Mouse (Mus musculus) adrenal gland, adult 18-20 months (tissue): Measurements from ENCODE around the gene Sapcd1. TPM values are rescaled to one million over a fixed set of nuclear protein-coding genes. Genes with fewer than 3 reads are reported as not detected.
"Not testable (repeated sequence)": the region's sequence is repeated elsewhere in the genome, so short reads cannot be mapped to it uniquely, and the experiment has no call there.

Source experiments
- DNase-seq, 2 experiments: peaks; one replicate each; pipeline ENCODE4 v3.0.0; 2021 to 2022; ENCODE audit warnings: low spot score in 2 of 2
- total RNA-seq, 2 experiments: library from RNA; stranded (reverse); gene quantifications; 1 replicate in 1 of 2; 2 replicates in 1 of 2; pipeline ENCODE4 v1.2.3; 2021

Gene Sapcd1
- total RNA-seq, 2 experiments from 2014 or later = 0.51 TPM; not detected in 1

DNA sequence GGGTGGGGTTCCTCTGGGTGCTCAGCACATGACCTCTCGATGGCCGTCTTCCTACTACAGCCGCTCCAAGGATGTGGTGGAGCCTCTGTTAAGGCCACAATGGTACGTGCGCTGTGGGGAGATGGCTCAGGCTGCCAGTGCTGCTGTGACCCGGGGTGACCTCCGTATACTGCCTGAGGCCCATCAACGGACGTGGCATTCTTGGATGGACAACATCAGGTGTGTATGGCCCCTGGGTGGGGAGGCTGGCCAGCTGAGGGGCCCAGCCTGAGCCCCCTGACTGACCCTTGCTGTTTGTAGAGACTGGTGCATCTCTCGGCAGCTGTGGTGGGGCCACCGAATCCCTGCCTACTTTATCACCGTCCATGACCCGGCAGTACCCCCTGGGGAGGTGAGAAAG, 15.4 kb downstream of the Sapcd1 start:
- no peak for DNase-seq

DNA sequence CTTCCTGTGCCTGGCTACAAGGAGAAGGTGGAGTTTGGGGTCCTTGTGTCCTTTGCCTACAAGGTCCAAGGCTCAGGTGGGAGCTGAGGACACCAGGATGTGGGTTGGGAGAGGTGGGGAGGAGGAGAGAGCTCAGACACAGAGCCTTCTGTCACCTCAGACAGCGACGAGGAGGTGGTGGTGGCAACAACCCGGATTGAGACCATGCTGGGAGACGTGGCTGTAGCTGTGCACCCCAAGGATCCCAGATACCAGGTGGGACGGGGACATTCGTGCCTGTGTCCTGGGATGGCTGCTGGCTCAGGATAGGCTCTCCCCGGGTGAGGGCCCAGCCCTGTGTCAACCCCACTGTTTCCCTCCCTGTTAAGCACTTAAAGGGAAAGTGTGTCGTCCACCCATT, 16.4 kb downstream of the Sapcd1 start:
- no peak for DNase-seq

DNA sequence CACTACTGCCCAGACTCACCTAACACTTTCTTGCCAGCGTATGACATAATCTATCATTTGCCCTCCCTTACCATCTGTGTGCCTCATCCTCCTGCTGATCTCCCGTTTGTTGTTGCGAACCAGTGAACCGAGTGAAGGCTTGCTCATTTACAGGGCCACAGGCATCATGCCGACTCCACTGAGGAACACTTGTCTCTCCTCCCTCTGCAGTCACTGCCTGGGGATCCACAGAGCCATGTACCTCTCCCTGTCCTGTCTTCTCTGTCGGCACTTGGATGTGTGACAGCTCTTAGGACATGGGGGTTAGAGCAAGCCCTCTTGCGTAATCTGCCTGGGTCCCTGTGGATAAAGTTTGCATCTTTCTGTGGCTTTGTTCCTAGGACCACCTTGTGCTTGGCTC, 18.2 kb downstream of the Sapcd1 start:
- DNase-seq = no peak

DNA sequence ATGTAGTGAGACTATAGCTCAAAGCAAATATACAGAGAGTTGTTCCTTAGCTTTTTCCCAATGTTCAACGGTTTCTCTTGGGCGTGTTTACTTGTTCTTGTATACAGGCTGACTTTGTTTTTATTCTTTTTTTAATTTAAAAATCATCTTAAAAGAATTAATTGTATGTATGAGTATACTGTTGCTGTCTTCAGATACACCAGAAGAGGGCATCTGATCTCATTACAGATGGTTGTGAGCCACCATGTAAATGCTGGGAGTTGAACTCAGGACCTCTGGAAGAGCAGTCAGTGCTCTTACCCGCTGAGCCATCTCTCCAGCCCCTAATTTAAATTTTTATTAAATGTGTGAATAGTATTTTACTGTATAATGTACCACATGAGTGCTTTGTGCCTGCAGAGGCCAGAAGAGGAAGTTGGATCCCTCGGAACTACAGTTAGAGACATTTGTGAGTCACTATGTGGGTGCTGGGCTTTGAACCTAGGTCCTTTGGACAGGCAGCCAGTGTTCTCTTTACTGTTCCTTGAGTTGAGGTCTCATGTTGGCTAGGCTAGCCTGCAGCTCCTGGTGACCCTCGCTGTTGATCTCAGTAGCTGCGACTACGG, 20.3 kb downstream of the Sapcd1 start:
- DNase-seq = no peak

DNA sequence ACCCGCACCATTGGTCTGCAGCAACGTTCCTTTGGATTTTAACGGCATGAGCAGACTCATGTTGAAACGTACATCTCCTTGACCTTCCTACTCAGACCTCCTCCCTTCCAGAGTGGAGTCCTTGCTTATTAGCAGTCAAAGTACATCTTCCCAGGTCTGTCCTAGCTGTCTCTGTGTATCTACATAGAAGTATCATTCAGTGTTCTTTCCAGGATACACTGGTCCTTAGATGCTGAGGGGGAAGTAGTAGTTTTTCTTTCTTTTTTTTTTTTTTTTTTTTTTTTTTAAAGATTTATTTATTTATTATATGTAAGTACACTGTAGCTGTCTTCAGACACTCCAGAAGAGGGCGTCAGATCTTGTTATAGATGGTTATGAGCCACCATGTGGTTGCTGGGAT, 21.9 kb downstream of the Sapcd1 start:
- not testable (repeated sequence) for DNase-seq

DNA sequence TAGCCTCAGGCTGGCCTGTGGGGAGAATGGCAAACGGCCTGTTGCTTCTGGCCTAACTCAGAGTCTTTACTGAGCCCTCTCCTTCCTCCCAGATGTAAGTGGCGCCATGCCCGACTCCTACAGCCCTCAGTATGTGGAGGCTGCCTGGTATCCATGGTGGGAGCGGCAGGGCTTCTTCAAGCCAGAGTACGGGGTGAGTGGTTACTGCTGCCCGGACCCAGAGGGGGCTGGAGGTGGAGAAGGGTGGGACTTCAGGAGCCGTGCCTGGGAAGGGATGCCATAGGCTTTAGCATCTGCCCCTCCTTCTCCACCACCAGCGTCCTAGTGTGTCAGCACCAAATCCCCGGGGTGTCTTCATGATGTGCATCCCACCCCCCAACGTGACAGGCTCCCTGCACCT, 22.7 kb downstream of the Sapcd1 start:
- no peak for DNase-seq

DNA sequence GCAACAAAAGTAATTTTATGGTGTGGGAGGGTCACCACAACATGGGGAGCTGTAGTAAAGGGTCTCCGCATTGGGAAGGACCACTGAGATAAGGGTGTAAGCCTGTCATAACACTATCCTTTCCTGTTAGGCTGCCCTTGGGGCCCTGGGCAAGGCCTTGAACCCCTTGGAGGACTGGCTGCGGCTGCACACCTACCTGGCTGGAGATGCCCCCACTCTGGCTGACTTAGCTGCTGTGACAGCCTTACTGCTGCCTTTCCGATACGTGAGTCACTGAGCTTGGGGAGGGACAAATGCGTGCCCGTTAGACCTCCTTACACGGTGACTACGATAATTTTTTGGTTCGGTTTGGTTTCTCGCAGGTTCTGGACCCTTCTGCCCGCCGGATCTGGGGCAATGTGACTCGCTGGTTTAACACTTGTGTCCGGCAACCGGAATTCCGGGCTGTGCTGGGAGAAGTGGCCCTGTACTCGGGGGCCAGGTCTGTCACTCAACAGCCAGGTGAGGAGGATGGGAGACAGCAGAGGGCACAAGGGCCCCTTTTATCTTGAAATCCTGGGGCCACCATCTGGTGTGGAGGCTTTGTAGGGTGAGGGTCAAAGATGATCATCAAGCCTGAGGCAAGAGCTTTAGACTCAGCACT, 23.6 kb downstream of the Sapcd1 start:
- DNase-seq = no peak

DNA sequence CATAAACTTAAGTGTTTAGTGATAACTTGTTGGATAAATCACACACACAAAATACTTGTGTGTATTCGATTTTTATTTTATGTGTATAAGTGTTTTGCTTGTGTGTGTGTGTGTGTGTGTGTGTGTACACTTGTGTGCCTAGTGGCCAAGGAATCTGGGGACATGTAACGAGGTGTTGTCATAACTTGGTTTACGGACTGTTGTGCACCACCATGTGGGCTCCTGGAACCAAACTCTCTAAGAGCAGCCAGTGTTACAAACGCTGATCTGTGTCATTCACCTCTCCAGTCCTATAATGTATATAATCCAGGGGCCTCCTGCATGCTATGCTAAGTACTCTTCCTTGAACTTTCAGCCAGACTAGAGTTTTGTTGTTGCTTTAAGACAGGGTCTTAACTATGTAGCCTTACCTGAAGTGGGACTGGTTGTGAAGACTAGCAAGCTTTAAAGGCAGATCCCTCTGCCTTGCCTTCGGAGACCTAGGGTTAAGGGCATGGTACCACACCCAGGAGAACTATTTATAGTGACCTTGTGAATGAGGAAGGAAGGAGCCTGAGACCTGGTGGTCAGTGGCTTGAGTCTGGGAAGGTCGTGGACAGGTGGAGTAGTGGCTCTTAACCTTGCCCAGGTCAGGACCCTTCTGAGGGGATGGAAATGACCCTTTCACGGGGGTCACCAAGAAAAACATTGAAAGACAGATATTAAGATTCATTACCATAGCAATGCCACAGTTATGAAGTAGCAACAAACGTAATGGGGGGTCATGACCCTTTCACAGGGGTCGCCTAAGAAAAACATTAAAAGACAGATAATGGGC, 24.6 kb downstream of the Sapcd1 start:
- DNase-seq = no peak

DNA sequence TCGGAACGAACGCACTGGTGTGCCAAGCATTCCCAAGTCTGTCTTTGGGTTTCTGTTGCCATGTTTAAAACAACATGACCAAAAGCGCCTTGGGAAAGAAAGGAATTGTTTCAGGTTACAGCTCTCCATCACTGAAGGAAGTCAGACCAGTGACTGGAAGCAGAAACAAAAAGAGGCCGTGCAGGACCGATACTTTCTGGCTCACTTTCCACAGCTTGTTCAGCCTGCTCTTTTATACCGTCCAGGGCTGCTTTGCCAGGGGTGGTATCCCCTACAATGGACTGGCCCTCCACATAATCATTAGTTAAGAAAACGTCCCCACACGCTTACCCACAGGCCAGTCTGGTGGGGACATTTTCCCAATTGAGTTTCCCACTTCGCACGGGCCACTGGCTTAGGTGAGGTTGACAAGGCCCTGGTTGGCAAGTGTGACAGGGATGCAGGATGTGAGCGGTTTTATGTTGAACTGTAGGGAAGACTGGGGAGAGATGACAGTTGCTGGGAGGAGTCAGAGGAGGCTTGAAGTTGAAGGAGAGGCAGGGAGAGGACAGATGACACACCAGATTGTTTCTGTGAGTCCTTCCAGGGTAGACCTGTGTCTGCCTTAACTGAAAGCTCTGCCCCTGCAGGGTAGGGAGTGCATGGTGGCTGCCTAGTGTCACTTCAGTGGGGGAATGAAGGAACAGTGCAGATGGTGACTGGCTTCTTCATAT, 25.5 kb downstream of the Sapcd1 start:
- no peak for DNase-seq

DNA sequence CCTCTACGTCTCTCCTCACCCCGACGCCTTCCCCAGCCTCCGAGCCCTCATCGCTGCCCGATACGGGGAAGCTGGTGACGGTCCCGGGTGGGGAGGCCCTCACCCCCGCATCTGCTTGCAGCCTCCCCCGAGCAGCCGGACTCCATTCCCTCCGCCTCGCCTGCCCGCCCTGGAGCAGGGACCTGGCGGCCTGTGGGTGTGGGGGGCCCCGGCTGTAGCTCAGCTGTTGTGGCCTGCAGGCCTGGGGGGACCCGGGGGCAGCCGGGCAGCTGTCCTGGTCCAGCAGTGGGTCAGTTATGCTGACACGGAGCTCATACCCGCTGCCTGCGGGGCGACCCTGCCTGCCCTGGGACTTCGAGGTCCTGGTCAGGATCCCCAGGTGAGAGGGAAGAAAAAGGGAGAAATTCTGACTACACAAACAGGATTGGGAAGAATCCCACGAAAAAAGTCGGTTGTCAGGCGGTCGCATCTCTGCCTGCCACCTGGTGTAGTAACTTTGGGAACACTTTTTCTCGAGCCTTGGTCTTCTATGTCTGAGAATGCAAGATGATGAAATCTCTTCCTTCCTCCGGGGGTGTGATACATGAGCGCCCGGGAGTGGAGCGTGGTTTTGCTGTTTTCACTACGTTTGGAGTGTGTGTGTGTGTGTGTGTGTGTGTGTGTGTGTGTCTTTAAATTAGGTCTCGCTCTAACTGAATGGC, 26.2 kb downstream of the Sapcd1 start:
- peak in 1 of 2 experiments; percentile 43 for DNase-seq

DNA sequence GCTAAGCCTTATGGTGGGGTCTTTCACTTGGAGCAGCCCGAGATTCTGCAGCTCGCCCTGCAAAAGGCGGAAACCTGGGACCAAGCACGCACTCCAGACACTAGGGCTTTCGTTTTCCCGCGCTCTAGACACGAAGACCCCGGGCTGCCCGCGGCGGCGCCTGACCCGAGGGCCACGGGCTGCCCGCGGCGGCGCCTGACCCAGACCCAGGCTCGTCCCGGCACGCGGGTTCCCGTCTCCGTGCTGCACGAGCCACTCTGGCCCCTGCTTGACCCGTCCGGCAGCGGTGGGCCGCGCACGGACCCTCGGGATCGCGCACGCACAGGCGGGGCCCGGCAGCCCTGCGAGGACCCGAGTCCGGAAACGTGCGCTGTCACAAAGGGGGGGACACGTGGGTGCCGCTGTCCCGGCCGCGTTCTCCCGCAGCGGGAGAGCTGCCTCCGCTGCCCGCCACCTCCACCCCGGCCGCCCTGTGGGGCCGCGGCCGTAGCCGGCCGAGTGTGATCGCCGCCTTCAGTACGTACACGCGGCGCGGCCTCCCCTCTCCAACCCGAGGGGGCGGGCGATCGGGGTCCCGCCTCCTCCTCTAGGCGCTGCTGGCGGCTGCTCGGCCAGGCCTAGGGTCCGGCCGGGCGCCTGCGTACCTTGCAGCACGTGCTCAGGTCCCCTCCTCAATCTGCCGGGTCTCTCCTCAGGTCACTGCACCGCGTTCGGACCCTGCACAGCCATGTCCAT, 26.9 kb downstream of the Sapcd1 start, which contains the start of gene Vars:
Gene Vars, plus strand, starts transcription at position 271 of the 735 bp plus-strand sequence.
- DNase-seq = peak; percentile 89

DNA sequence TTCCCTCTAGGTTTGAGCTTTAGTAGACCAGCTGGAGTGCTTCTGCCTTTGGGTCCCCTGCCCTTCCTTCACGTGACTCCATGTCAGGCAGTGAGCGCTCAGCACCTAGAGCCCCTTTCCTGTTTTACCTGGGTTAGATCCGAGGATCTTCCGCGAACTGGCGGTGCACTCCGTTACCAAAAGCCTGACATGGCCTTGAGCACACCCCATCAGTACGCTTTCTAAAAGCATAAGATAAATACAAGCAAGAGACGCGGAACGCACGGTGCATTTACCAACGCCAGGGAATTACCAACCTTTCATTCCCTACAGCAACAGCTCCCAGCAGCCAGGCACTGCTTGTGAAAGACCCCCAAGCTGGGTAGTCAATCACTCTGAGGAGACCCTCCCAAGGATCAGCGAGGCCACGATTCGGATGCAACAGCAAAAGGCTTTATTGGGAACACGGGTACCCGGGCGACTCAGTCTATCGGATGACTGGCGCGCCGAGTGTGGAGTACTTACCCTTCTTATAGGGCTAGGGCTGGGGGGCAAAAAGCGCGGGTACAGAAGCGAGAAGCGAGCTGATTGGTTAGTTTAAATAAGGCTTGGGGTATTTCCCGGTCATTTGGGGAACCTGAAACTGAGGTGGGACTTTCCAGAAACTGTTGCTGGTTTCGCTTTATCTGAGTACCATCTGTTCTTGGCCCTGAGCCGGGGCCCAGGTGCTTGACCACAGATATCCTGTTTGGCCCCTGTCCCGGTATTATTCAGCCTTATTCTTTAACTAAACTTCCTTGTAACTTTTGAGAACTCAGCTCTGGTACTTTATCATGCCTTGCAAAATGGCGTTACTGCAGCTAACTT, 27.7 kb downstream of the Sapcd1 start:
- DNase-seq = not testable (repeated sequence)

DNA sequence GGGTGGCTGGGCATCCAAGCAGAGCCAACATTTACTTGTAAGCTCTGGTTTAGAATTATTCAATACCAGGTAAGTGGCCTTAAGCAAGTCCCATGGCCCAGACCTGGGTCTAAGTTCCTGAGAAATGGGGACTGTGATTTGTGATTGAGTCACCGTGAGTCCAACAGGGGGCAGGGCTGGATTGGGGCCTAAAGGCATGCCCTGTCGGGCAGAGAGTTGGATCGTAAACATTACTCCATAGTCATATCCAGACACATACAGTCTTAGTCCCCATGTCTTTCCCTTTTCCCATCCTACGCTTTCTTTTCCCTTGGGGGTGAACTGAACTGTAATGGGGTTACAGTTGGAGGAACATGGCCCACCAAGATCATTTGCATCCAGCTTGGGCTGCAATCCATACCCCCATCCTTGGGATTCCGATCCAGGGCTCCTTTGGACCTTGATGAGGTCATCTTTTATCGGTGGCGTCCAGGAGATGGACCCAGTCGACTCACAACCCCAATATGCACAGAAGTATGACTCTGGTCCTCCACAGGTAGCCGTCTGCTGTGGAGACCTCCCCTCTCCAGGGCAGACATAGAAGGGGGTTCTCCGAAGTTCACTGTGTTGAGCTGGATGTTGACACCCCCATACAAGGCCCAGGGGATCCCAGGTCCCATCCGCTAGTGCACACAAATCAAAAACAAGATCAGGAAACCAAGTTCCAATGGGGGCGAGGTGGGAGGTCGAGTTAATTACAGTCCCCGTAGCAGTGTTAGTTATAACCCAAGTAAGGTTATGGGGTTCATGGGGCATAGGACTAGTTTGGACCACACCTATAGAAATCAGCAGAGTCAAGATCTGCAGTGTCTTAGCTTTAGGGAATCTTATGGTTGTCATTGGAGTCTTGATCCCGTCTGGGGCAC, 29.0 kb downstream of the Sapcd1 start:
- DNase-seq = no peak

DNA sequence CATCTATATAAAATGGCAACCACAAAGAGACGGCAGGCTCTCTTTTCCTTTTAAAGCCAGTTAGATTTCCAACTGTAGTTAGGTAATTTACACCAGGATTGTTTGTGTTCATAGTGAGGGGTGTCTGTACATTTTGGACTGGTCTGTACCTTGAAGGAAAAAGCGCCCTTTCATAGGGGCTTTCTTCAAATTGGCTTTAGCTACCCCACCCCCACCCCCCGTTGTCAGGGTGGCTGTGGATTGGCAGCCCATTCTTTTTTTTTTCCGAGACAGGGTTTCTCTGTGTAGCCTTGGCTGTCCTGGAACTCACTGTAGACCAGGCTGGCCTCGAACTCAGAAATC, 30.7 kb downstream of the Sapcd1 start:
- no peak for DNase-seq

DNA sequence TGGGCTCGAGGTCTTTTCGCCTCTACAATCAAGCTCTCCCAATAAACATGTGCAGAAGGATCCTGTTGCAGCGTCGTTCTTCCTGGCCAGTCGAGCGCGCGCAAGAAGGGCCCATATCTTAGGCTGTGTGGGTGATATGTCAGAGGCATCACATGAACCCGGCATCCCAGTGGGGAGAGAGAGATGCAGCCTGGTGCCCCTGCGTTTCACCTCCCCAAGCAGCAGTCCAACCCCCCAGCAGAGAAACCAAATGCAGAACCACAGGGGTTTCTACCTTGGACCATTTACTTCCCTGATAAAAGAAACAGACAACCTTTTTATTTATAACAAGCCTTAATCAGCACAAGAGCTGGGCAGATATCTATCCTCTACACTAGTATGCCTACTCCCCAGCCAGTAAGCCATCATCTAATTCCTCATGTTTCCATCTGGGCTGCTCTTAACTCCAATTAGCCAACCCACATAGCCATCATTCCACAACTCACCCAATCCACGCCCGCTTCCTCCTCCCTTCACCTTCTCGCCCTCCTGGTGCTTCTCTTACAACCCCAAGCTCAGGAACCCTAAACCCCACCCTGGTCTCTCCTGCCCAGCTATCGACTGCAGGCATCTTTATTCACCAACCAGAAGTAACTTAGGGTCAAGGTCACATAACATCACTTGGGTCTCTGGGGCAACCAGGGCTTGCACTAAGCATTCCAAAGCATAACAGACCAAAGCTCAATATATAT, 31.2 kb downstream of the Sapcd1 start:
- no peak for DNase-seq

DNA sequence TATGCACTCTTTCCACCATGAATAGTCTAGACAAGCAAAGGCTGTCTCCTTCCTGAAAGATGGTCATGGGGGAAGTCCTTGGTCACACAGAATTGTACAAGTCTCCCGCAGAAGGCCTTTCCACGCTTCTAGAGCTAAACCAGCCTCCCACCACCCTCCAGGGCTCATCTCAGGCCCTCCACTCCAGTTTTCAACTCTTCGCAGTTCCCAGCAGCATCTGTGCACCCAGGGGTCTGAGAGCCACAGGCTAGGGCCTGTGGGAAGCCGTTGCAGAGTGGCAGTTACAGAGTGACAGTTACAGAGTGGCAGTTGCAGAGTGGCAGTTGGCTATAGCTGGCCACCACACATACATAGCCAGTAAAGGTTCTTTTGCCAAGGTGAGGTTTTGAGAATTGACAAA, 31.9 kb downstream of the Sapcd1 start:
- not testable (repeated sequence) for DNase-seq

DNA sequence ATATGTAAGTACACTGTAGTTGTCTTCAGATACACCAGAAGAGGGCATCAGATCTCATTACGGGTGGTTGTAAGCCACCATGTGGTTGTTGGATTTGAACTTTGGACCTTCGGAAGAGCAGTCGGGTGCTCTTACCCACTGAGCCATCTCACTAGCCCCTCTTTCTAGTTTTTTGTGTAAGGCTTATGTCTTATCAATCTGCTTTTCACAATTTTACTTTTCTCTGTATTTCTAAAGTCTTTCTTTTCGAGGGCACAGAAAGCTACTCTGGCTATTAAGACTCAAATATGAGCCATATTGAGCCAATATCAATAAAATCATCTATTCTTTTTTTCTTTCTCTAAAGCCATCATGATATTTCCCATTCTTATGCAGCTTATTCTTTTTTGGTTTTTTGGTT, 32.6 kb downstream of the Sapcd1 start:
- not testable (repeated sequence) for DNase-seq

DNA sequence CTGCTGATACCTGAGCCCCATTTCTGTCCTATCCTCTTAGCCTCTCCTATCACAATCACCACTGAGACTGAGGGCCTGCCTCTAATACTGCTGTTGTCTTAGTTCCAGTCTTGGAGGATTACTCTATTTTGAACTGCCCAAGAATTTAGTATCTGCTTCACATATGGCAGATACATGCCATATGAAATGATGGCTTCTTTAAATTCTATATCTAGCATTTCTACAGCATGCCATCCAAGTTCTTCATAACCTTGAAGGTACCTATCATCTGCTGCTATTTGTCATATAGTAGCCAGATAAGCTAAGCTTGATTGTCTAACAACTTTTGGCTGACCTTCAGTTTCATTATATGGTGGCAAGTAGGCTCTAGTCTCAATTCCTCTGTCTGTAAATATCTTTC, 33.1 kb downstream of the Sapcd1 start:
- DNase-seq = no peak
